Mouse (Mus musculus) limb, embryonic 15.5 days (tissue): ENCODE data around the gene Sult6b2. TPM values are rescaled to one million over a fixed set of nuclear protein-coding genes. Genes with fewer than 3 reads are reported as not detected.

Experiments used
- ATAC-seq: fragments of 200-750 bp; cut with Nextera tagmentation; 2 replicates; pipeline ENCODE4 v1.8.0; 2017; ENCODE audit warnings: low read depth, moderate TSS enrichment; ENCODE audit not compliant: insufficient number of reproducible peaks, low FRiP score, low TSS enrichment
- H3K27ac ChIP-seq: fragments of 300-500 bp; sonication (generic); 2 replicates; pipeline ENCODE4 v1.5.1; 2015; ENCODE audit warnings: moderate library complexity, mild to moderate bottlenecking, inconsistent platforms
- H3K27me3 ChIP-seq: fragments of 300-500 bp; sonication (generic); 2 replicates; pipeline ENCODE4 v1.6.1; 2015; ENCODE audit warnings: inconsistent platforms
- H3K36me3 ChIP-seq: fragments of 300-500 bp; sonication (generic); 2 replicates; pipeline ENCODE4 v1.6.1; 2015; ENCODE audit warnings: inconsistent platforms
- H3K4me1 ChIP-seq: fragments of 300-500 bp; sonication (generic); 2 replicates; pipeline ENCODE4 v1.6.1; 2015; ENCODE audit warnings: inconsistent platforms
- H3K4me2 ChIP-seq: fragments of 300-500 bp; sonication (generic); 2 replicates; pipeline ENCODE4 v1.6.1; 2015; ENCODE audit warnings: mild to moderate bottlenecking, inconsistent platforms
- H3K4me3 ChIP-seq: fragments of 300-500 bp; sonication (generic); 2 replicates; pipeline ENCODE4 v1.5.1; 2015; ENCODE audit warnings: mild to moderate bottlenecking, inconsistent platforms
- H3K9ac ChIP-seq: fragments of 300-500 bp; sonication (generic); 2 replicates; pipeline ENCODE4 v1.6.1; 2015; ENCODE audit warnings: inconsistent platforms
- H3K9me3 ChIP-seq: fragments of 300-500 bp; sonication (generic); 2 replicates; pipeline ENCODE4 v1.6.1; 2016; ENCODE audit warnings: inconsistent platforms
- WGBS: fragments of 180-500 bp; shearing (Covaris S2); methylation state at CpG from one replicate; pipeline ENCODE4 v1.1.7; 2015; 5-methylcytosine and 5-hydroxymethylcytosine counted together
- polyA plus RNA-seq: library from polyadenylated mRNA; unstranded; fragments of >200 nt; fragmentation: Nextera tagmentation; extraction: Ambion mirVana; gene quantifications from 2 replicates; pipeline ENCODE4 v1.2.1, GENCODE M21; 2015

Gene Sult6b2
- polyA plus RNA-seq, 1 experiment from 2014 or later, result 0.13 TPM

- no peak for ATAC-seq
- no peak overlapping the region for H3K4me2 ChIP-seq
- 63% methylated on average over 3 of the region's 3 CpGs for WGBS
- H3K27me3 ChIP-seq, result no peaks in the 10 kb centered on the region
- no peaks in the 10 kb centered on the region for H3K9me3 ChIP-seq
- no peaks in the 10 kb centered on the region for H3K36me3 ChIP-seq
- 0 out of 2 replicates have a peak, but pooled peaks cover 3% of the 10 kb centered on the region for H3K4me1 ChIP-seq
- H3K4me3 ChIP-seq, result no peak overlapping the region
- H3K9ac ChIP-seq, result no peak overlapping the region
- no peak overlapping the region for H3K27ac ChIP-seq
Observed at GRCm38 (mm10) chr6:142831706-142832105, 27.4 kb upstream of the Sult6b2 start.

- H3K4me1 ChIP-seq, result 0 out of 2 replicates have a peak, but pooled peaks cover 3% of the 10 kb centered on the region
- H3K27me3 ChIP-seq, result no peaks in the 10 kb centered on the region
- no peak overlapping the region for H3K4me3 ChIP-seq
- no peak overlapping the region for H3K4me2 ChIP-seq
- H3K9me3 ChIP-seq, result no peaks in the 10 kb centered on the region
- no peak overlapping the region for H3K9ac ChIP-seq
- H3K36me3 ChIP-seq, result no peaks in the 10 kb centered on the region
- 38% methylated on average over 8 of the region's 8 CpGs for WGBS
- no peak overlapping the region for H3K27ac ChIP-seq
- ATAC-seq, result no peak
Observed at GRCm38 (mm10) chr6:142831243-142831642, 26.9 kb upstream of the Sult6b2 start.

GRCm38 (mm10) chr6:142830221-142830620 lies 25.9 kb upstream of the Sult6b2 start:
- ATAC-seq, result no peak
- no peak overlapping the region for H3K4me3 ChIP-seq
- no peaks in the 10 kb centered on the region for H3K4me1 ChIP-seq
- H3K9ac ChIP-seq, result no peak overlapping the region
- no peak overlapping the region for H3K4me2 ChIP-seq
- H3K9me3 ChIP-seq, result no peaks in the 10 kb centered on the region
- no peaks in the 10 kb centered on the region for H3K27me3 ChIP-seq
- H3K27ac ChIP-seq, result no peak overlapping the region
- H3K36me3 ChIP-seq, result no peaks in the 10 kb centered on the region
- 96% methylated on average over 3 of the region's 3 CpGs for WGBS

GRCm38 (mm10) chr6:142825449-142825848 lies 21.1 kb upstream of the Sult6b2 start:
- no peak overlapping the region for H3K4me2 ChIP-seq
- 83% methylated on average over 5 of the region's 5 CpGs for WGBS
- no peak for ATAC-seq

GRCm38 (mm10) chr6:142823008-142823787 lies 18.9 kb upstream of the Sult6b2 start:
- no peaks in the 10 kb centered on the region for H3K9me3 ChIP-seq
- no peak overlapping the region for H3K4me3 ChIP-seq
- H3K27ac ChIP-seq, result no peak overlapping the region
- H3K36me3 ChIP-seq, result no peaks in the 10 kb centered on the region
- no peak overlapping the region for H3K4me2 ChIP-seq
- ATAC-seq, result no peak
- 53% methylated on average over 5 of the region's 5 CpGs for WGBS
- H3K27me3 ChIP-seq, result no peaks in the 10 kb centered on the region
- no peak overlapping the region for H3K9ac ChIP-seq
- H3K4me1 ChIP-seq, result no peaks in the 10 kb centered on the region

More at GRCm38 (mm10) chr6:142825449-142825848, 21.1 kb upstream of the Sult6b2 start:
- Histone ChIP-seq H3K9me3 (no peaks in the 10 kb centered on the region), H3K27me3 (no peaks in the 10 kb centered on the region), H3K4me3 (no peak overlapping the region), H3K27ac (no peak overlapping the region), H3K4me1 (no peaks in the 10 kb centered on the region), H3K36me3 (no peaks in the 10 kb centered on the region), H3K9ac (no peak overlapping the region)

GRCm38 (mm10) chr6:142818306-142818705 lies 14.0 kb upstream of the Sult6b2 start:
- no peak for ATAC-seq
- H3K9me3 ChIP-seq, result no peaks in the 10 kb centered on the region

GRCm38 (mm10) chr6:142815513-142815912 lies 11.2 kb upstream of the Sult6b2 start:
- Histone ChIP-seq H3K4me3 (no peak overlapping the region), H3K4me2 (no peak overlapping the region), H3K36me3 (no peaks in the 10 kb centered on the region), H3K27ac (no peak overlapping the region), H3K9me3 (no peaks in the 10 kb centered on the region), H3K27me3 (no peaks in the 10 kb centered on the region), H3K4me1 (0 out of 2 replicates have a peak, but pooled peaks cover 6% of the 10 kb centered on the region), H3K9ac (no peak overlapping the region)
- WGBS, result 76% methylated on average over 3 of the region's 3 CpGs
- ATAC-seq, result no peak

More at GRCm38 (mm10) chr6:142818306-142818705, 14.0 kb upstream of the Sult6b2 start:
- Histone ChIP-seq H3K27ac (no peak overlapping the region), H3K4me2 (no peak overlapping the region), H3K4me3 (no peak overlapping the region), H3K27me3 (no peaks in the 10 kb centered on the region), H3K9ac (no peak overlapping the region), H3K4me1 (0 out of 2 replicates have a peak, but pooled peaks cover 6% of the 10 kb centered on the region), H3K36me3 (no peaks in the 10 kb centered on the region)
- WGBS, result 92% methylated on average over 10 of the region's 10 CpGs

- 0 out of 2 replicates have a peak overlapping the region, but pooled peaks have one; percentile 20 for H3K9ac ChIP-seq
- ATAC-seq, result no peak
- no peaks in the 10 kb centered on the region for H3K27me3 ChIP-seq
- no peaks in the 10 kb centered on the region for H3K36me3 ChIP-seq
- H3K9me3 ChIP-seq, result no peaks in the 10 kb centered on the region
- H3K4me3 ChIP-seq, result peak overlapping the region; percentile 42
- no peak overlapping the region for H3K27ac ChIP-seq
- peak overlapping the region; percentile 55 for H3K4me2 ChIP-seq
- WGBS, result 4% methylated on average over 15 of the region's 15 CpGs
- 0 out of 2 replicates have a peak, but pooled peaks cover 6% of the 10 kb centered on the region for H3K4me1 ChIP-seq
Observed at GRCm38 (mm10) chr6:142814495-142814921, 10.2 kb upstream of the Sult6b2 start.

- Histone ChIP-seq H3K9ac (no peak overlapping the region), H3K9me3 (no peaks in the 10 kb centered on the region), H3K4me1 (0 out of 2 replicates have a peak, but pooled peaks cover 6% of the 10 kb centered on the region), H3K4me3 (peak overlapping the region; percentile 42), H3K27me3 (no peaks in the 10 kb centered on the region), H3K4me2 (peak overlapping the region; percentile 55), H3K27ac (no peak overlapping the region), H3K36me3 (no peaks in the 10 kb centered on the region)
- WGBS, result 42% methylated on average over 10 of the region's 10 CpGs
- ATAC-seq, result no peak
Observed at GRCm38 (mm10) chr6:142814011-142814410, 9.7 kb upstream of the Sult6b2 start.

GRCm38 (mm10) chr6:142812969-142813368 lies 8.7 kb upstream of the Sult6b2 start:
- Histone ChIP-seq H3K27me3 (no peaks in the 10 kb centered on the region), H3K4me1 (0 out of 2 replicates have a peak, but pooled peaks cover 6% of the 10 kb centered on the region), H3K4me2 (no peak overlapping the region), H3K27ac (no peak overlapping the region), H3K9ac (no peak overlapping the region), H3K9me3 (no peaks in the 10 kb centered on the region), H3K36me3 (no peaks in the 10 kb centered on the region), H3K4me3 (no peak overlapping the region)
- 74% methylated on average over 5 of the region's 5 CpGs for WGBS
- ATAC-seq, result no peak

GRCm38 (mm10) chr6:142810239-142810638 lies 5.9 kb upstream of the Sult6b2 start:
- ATAC-seq, result no peak
- H3K9ac ChIP-seq, result no peak overlapping the region
- no peaks in the 10 kb centered on the region for H3K27me3 ChIP-seq
- no peaks in the 10 kb centered on the region for H3K9me3 ChIP-seq
- no peaks in the 10 kb centered on the region for H3K36me3 ChIP-seq
- H3K27ac ChIP-seq, result no peak overlapping the region
- 0 out of 2 replicates have a peak, but pooled peaks cover 6% of the 10 kb centered on the region for H3K4me1 ChIP-seq
- no peak overlapping the region for H3K4me3 ChIP-seq
- 73% methylated on average over 6 of the region's 6 CpGs for WGBS
- H3K4me2 ChIP-seq, result no peak overlapping the region

GRCm38 (mm10) chr6:142809373-142810098 lies 5.2 kb upstream of the Sult6b2 start:
- Histone ChIP-seq H3K9ac (no peak overlapping the region), H3K4me3 (no peak overlapping the region), H3K9me3 (no peaks in the 10 kb centered on the region), H3K27me3 (no peaks in the 10 kb centered on the region), H3K36me3 (no peaks in the 10 kb centered on the region), H3K4me2 (no peak overlapping the region), H3K4me1 (0 out of 2 replicates have a peak, but pooled peaks cover 6% of the 10 kb centered on the region), H3K27ac (no peak overlapping the region)
- no peak for ATAC-seq
- 35% methylated on average over 6 of the region's 6 CpGs for WGBS
